Mouse (Mus musculus): ENCODE results near the gene Fam81b.

Fam81b gene

DNA sequence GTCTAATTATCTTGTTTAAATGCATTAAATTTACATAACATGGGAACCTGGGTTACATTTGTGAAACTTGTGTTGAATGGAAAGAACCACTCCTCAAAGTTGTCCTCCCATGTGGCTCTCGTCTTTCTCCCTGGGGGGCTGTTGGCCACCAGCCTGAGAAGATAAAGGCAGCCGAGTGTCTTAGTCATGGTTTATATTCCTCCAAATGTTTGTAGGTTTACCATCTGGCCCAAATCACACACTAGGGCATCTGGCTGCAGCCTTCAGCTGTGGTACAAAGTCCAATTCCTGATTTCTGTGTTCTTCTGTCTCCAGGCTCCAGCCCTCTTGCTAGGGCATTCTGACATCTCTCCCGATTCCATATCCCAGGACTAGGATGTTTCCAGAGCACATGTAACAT lies 114.6 kb downstream of the Fam81b start:
- no peak for DNase-seq (ENCODE audit: low spot score in 2 of 2)

DNA sequence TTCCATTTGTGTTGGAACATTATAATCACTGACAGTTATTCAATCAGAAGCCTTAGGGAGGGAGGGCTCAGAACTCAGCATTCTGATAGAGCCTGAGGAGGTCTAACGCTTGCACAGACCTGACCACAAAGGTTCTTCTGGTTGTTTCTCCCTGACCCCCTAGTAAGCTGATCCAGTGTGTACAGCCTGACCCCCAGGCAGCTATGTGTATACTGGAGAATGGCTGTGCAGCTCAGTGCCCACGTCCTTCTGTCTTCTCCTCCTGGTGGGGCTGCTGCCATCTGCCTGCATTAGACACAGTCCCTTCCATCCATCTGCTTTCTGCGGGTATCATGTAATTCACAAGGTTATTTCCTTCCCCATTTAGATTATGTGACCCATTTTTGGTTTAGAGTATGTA lies 115.7 kb downstream of the Fam81b start:
- no peak for DNase-seq (ENCODE audit: low spot score in 2 of 2)

DNA sequence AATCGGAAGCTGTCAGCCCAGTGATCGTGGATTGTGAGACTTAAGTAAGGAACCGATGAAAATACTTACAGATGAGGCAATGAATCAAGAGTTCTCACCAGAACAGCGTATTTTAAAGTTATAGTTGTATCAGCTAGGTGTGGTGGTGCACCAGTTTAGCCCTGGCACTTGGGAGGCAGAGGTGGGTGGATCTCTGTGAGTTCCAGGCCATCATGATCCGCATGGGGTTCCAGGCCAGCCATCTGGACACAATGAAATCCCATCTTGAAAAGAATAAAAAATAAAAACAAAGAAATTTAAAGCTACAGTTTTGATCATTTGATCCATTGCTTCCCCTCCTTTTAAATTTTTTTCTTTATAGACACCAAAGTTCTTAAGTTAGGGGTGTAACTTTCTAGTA lies 117.2 kb downstream of the Fam81b start:
- no peak for DNase-seq (ENCODE audit: low spot score in 2 of 2)

DNA sequence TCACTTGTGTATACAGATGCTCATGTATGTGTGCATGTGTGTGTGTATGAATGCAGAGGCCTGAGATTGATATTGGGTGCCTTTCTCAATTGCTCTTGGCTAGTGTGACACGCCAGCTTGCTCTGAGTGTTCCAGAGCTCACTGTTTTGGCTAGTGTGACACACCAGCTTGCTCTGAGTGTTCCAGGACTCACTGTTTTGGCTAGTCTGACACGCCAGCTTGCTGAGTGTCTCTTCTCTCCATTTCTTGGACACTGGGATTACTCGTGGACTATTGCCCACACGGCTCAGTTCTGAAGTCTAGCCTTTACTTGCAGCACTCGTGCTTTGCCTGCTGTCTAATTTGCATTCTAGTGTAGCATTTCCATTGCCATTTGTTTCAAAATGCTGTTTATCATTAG lies 126.2 kb downstream of the Fam81b start:
- no peak for DNase-seq (ENCODE audit: low spot score in 2 of 2)

DNA sequence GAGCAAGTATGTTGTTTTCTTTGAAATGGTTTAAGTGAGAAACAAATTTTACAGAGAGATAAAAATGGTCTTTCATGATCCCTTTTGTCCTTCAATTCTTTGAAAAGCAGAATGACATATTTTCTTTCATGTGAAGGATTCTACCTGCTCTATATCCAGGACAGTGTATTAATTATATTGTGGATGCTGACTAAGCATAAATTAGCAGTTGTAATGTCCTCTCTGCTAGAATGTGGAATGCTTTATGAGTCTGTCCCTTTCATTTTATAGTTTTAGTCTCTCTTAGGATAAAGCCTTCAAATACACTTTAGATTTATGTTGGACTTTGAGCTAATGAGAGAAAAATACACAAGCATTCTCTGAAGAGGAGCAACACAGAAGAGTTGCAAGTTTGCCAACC lies 130.6 kb downstream of the Fam81b start:
- no peak for DNase-seq (ENCODE audit: low spot score in 2 of 2)

DNA sequence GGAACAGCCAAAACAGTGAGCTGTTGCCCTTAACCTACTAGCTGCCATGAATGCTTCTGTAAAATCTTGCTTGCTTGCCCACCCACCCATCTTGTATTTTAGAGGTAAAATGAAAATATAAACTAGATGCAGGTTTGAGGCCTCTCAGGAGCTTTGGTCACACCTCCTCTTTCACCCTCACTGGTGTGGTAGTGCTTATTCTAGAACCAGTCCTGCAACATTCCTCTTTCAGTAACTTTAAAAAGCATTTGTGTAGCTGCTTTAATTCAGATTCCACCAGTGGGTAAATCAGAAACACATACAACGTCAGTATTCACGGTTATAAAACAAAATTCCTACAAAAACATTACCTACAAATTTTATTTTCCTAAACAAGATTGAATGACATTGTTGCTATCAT lies 144.3 kb downstream of the Fam81b start:
- DNase-seq (ENCODE audit: low spot score in 2 of 2) = no peak

DNA sequence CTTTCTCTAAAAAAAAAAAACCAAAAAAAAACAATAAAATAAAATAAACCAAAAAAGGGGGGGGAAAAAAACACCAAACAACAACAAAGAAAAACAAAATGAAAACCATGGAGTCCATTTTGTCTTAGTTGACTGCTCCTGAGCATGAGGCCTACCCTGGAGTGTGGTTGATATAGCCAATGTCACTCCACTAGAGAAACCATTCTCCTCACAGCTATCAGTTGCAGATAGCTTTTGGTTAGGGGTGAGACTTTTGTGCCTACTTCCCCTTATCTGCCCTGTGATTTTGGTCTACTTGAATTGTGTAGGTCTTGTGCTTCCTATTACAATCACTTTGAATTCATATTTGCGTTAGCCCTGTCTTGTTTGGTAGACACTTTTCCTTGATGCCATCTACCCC lies 147.4 kb downstream of the Fam81b start:
- DNase-seq (ENCODE audit: low spot score in 2 of 2) = no peak

DNA sequence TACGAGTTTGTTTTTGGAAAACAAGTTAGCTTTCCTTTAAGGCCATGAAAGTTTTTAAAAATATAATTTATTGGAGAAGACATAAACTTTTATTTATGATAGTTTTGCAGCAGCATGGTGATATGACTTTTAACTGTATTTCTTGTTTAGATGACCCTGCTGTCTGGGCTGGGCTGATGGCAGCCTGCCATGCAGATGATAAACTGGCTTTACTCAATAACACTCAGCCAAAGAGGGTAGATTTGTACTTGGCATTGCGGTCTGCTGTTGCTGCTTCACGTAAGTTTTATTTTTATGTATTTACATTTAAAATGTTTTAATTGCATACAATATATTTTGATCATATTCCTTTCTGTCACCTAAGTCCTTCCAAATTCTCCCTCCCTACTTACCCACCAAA lies 147.8 kb downstream of the Fam81b start:
- no peak for DNase-seq (ENCODE audit: low spot score in 2 of 2)

All from spleen, postnatal 14 days (tissue).